Mouse (Mus musculus): ENCODE measurements around the gene Prickle2. TPM values are rescaled to one million over a fixed set of nuclear protein-coding genes. Genes with fewer than 3 reads are reported as not detected.

Prickle2 gene
- polyA plus RNA-seq (2016; fragmentation: Nextera tagmentation; extraction: Ambion mirVana), result 4.9 and 8.4 TPM in 2 replicates

DNA sequence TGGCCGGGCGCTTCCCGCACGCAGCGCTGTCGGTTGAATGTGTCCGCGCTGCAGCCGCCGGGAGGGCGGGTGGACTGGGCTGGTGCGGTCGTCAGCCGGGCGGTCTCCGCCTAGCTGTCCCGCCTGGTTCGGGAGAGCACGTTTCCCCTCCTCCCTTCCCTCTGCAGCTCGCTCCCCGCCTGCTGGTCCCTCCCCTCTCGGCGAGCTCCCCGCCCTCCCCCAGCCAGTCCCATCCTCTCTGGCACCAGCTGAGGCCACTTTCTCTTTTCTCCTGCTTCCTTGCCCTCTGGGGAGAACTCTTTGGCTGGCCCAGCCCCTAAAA is at the start of gene Prickle2:
Gene Prickle2, minus strand, starts transcription at position 11 of the 322 bp plus-strand sequence.
- H3K27me3 ChIP-seq (ENCODE audit: insufficient read depth, poor library complexity, severe bottlenecking), result peaks cover 34% of the 10 kb centered on the region
- H3K4me3 ChIP-seq, result peak within 1 kb of the TSS; percentile 81
- H3K4me1 ChIP-seq (replicated peaks), result peaks cover 26% of the 10 kb centered on the region
- no peaks in the 10 kb centered on the region for H3K9me3 ChIP-seq
- DNase-seq (ENCODE audit: low spot score), result peak; percentile 82
- under 1% methylated on average over 24 of the region's 24 CpGs for WGBS
- H3K27ac ChIP-seq, result peak within 1 kb of the TSS; percentile 89
- no peaks in the 10 kb centered on the region for H3K36me3 ChIP-seq

DNA sequence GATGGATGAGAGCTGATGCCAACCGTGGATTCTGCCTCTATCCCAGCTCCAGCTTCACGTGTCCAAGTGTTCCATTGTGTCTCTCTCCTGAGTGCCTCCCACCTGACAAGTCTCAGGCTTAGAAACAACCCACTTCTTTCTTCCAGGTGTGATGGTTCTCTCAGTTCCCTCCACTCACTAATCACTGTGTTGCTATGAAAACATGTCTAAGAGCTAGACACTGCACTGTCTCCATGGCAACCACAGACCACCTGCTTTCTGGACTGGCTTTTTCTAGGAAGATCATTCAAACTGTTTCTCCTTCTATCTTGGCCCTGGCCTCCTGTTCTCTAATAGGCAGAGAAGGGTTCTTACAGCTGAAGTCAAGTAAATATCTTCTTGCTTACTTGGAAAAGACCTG is 46.8 kb upstream of the Prickle2 start:
- Histone ChIP-seq H3K4me1 (replicated peaks) (0 out of 2 replicates have a peak, but pooled peaks cover 4% of the 10 kb centered on the region), H3K4me3 (no peak overlapping the region), H3K27me3 (ENCODE audit: insufficient read depth, poor library complexity, severe bottlenecking) (no peaks in the 10 kb centered on the region), H3K36me3 (no peaks in the 10 kb centered on the region), H3K9me3 (no peaks in the 10 kb centered on the region), H3K27ac (no peak overlapping the region)
- DNase-seq (ENCODE audit: low spot score), result no peak
- 73% methylated on average over 2 of the region's 2 CpGs for WGBS

DNA sequence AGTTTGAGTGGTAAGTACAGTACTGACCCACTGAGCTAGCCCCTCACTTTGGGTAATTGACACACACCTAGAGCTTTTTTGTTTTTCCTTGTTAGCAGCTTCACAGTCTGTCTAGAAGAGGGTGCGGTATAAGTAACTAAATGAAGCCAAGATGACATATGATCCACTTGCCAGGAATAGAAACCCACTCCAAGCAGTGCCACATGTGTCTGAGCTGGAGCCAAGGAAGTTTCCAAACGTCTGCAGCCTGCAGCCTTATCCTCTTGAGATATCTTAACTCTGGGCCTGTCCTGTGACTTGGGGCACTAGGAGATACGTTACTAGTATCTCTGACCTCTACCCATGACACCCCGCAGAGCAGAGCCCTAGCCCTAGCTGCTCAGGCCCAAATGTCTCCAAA is 43.5 kb upstream of the Prickle2 start:
- Histone ChIP-seq H3K27ac (no peak overlapping the region), H3K9me3 (no peaks in the 10 kb centered on the region), H3K27me3 (ENCODE audit: insufficient read depth, poor library complexity, severe bottlenecking) (no peaks in the 10 kb centered on the region), H3K4me1 (replicated peaks) (0 out of 2 replicates have a peak, but pooled peaks cover 4% of the 10 kb centered on the region), H3K4me3 (no peak overlapping the region), H3K36me3 (no peaks in the 10 kb centered on the region)
- no peak for DNase-seq (ENCODE audit: low spot score)
- 66% methylated on average over 4 of the region's 4 CpGs for WGBS

DNA sequence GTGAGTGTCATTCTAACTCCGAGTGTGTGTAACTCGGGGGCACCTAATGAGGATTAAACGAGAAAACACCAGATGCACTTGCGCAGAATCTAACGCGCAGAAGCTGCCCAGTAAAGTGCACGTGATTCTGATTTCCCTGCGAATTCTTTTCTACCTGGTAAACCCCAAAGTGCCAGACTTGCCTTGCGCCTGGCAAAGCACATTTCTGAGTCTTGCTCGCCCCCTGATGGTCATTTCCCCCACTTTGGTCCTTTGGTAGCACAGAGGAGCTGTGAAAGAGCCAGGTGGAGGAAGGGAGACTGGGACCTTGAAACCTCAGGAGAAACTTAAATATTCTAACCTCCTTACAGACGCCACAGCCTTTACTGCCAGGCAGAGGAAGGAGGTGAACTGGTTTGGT is 37.6 kb upstream of the Prickle2 start:
- Histone ChIP-seq H3K36me3 (no peaks in the 10 kb centered on the region), H3K27me3 (ENCODE audit: insufficient read depth, poor library complexity, severe bottlenecking) (no peaks in the 10 kb centered on the region; the same call in 1 of the 2 replicates), H3K4me1 (replicated peaks) (peaks cover 5% of the 10 kb centered on the region; the same call in 1 of the 2 replicates), H3K4me3 (no peak overlapping the region), H3K9me3 (no peaks in the 10 kb centered on the region), H3K27ac (no peak overlapping the region)
- DNase-seq (ENCODE audit: low spot score), result peak; percentile 68
- WGBS, result 16% methylated on average over 11 of the region's 11 CpGs

DNA sequence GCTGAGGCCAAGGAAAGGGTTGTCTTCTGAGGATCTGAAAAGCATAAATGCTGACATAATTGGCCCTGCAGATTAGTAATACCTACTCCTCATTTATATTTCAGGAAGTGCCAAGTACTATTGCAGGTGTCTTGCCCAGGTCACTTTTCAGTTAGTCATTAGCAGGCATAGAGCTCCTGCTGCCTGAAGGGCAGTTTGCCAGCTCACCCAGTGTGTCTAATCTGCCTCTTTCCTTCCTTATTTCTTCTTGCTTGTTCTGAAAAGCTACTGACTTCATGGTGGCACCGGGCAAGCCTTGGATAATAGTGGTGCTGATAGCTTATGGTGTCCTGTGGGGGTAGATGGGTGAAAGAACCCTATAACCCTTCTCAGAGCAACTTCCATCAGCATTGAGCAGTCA is 31.2 kb upstream of the Prickle2 start:
- Histone ChIP-seq H3K27me3 (ENCODE audit: insufficient read depth, poor library complexity, severe bottlenecking) (no peaks in the 10 kb centered on the region), H3K4me3 (no peak overlapping the region), H3K4me1 (replicated peaks) (peaks cover 4% of the 10 kb centered on the region; the same call in 1 of the 2 replicates), H3K36me3 (no peaks in the 10 kb centered on the region), H3K9me3 (peaks cover 8% of the 10 kb centered on the region), H3K27ac (no peak overlapping the region)
- DNase-seq (ENCODE audit: low spot score), result no peak
- WGBS, result 85% methylated on average over 1 of the region's 1 CpGs

DNA sequence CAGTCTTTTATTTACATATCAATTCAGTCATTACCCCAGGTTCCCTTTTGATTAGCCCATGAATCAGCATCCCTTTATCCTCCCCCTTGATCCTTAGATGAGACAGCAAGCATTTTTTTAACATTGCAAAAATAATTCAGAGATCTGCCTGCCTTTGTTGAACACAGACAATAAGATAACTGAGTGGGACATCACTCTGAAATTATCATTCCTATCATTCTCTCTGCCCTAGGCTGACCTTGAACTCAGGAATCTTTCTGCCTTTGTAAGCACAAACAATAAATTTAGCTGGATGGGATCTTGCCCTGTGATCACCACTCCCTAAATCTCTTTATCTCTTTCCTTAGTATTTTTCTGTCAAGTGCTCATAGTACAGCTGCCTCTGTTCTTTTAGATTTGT is 27.7 kb upstream of the Prickle2 start:
- H3K36me3 ChIP-seq, result no peaks in the 10 kb centered on the region
- H3K27ac ChIP-seq, result no peak overlapping the region
- no peak for DNase-seq (ENCODE audit: low spot score)
- peaks cover 4% of the 10 kb centered on the region for H3K4me1 ChIP-seq (replicated peaks)
- no peak overlapping the region for H3K4me3 ChIP-seq
- H3K9me3 ChIP-seq, result peaks cover 8% of the 10 kb centered on the region
- no peaks in the 10 kb centered on the region for H3K27me3 ChIP-seq (ENCODE audit: insufficient read depth, poor library complexity, severe bottlenecking)

DNA sequence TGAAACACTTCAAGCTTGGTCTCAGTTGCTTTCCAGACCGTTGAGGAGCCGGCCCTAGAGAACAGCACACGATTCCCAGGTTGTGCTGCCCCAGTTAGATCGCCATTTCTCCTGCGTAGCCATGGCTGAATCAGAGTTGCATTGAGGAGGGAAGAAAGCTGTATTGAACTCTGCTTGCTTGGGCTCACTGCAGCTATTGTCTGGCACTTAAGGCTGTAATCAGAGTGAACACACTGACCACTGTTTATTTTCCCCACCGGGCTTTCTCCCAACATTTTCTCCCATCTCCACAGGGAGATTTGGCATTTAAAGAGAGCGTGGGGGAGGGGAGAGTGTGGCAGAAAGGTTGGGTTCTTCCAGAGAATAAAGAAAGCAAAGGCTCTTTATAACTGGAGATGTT is 22.6 kb upstream of the Prickle2 start:
- Histone ChIP-seq H3K36me3 (no peaks in the 10 kb centered on the region), H3K9me3 (no peaks in the 10 kb centered on the region; the same call in 1 of the 2 replicates), H3K4me1 (replicated peaks) (peaks cover 32% of the 10 kb centered on the region), H3K27ac (peak overlapping the region; percentile 79), H3K27me3 (ENCODE audit: insufficient read depth, poor library complexity, severe bottlenecking) (no peaks in the 10 kb centered on the region), H3K4me3 (no peak overlapping the region)
- no peak for DNase-seq (ENCODE audit: low spot score)
- WGBS, result 47% methylated on average over 7 of the region's 7 CpGs

DNA sequence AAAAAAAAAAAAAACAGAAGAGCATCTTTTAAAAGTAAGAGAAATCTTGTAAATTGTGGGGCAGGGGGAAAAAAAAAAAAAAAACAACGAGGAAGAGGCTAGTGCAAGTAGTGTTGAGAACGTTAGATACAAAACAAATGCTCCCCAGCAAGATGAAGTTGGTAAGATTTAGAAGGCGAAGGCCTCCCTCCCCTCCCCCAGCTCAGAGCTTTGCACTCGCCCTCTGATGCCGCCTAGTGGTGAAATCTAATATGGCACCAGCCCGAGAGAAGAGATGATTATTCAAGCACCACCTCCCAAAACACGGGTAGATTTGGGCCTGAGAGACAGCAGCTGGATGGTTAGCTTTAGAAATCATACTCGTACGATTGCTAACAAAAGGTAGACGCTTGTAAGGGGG is 22.1 kb upstream of the Prickle2 start:
- WGBS, result 3% methylated on average over 10 of the region's 10 CpGs
- no peaks in the 10 kb centered on the region for H3K9me3 ChIP-seq
- H3K4me3 ChIP-seq, result no peak overlapping the region
- peaks cover 32% of the 10 kb centered on the region for H3K4me1 ChIP-seq (replicated peaks)
- no peaks in the 10 kb centered on the region for H3K27me3 ChIP-seq (ENCODE audit: insufficient read depth, poor library complexity, severe bottlenecking)
- H3K27ac ChIP-seq, result peak overlapping the region; percentile 79
- no peaks in the 10 kb centered on the region for H3K36me3 ChIP-seq
- peak; percentile 88 for DNase-seq (ENCODE audit: low spot score)

DNA sequence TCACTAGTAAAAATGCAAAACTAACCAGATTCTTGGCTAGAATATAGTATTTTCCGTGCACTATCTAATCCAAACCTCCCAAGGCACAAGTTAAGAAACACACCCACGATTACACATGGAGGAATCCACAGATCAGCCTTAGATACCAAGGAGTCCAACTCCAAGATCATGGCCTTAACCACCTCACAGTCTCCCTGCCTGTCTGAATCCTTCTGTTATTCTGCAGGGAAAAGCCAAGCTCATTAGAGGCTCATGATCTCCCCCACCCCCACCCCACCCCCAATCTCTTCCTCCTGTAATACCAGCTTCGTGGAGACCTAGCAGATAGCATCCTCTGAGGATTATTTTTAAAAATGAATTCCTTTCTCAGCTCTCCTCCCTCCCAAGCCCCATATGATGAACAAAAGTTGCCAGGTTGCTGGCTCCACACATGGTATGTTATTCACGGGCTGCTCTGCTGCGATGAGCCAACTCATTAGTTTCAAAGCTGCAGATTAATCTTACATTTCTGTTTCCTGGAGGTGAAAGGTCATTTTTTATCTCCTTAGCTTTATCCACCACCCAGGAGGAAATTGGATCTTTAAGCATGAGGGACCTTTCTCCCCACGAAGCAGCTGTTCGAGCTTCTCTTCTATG is 21.5 kb upstream of the Prickle2 start:
- H3K27me3 ChIP-seq (ENCODE audit: insufficient read depth, poor library complexity, severe bottlenecking), result no peaks in the 10 kb centered on the region
- H3K27ac ChIP-seq, result peak overlapping the region; percentile 9; the same call in 1 of the 2 replicates
- H3K4me1 ChIP-seq (replicated peaks), result peaks cover 32% of the 10 kb centered on the region
- no peaks in the 10 kb centered on the region for H3K36me3 ChIP-seq
- no peak overlapping the region for H3K4me3 ChIP-seq
- no peaks in the 10 kb centered on the region for H3K9me3 ChIP-seq
- DNase-seq (ENCODE audit: low spot score), result no peak
- 22% methylated on average over 7 of the region's 7 CpGs for WGBS

DNA sequence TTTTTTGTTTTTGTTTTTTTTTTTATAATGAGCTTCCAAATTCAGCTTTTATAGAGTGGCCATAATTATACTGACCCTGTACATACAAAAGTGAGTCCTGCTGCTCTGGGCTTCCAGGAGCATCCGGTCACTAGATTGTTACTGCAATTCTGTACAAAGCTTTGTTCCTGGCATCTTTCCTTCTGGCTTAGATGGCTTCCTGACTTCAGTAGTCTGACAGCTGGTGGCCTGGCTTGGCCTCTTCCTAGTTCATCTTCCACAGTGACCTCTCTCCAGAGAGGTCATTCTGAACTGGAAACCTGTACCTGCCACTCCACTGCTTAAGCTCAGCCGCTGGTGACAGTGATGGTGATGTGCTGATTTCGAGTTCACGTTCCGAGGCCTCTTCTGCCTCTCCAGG is 20.2 kb upstream of the Prickle2 start:
- 74% methylated on average over 5 of the region's 5 CpGs for WGBS
- no peak for DNase-seq (ENCODE audit: low spot score)
- Histone ChIP-seq H3K9me3 (no peaks in the 10 kb centered on the region), H3K4me1 (replicated peaks) (peaks cover 32% of the 10 kb centered on the region), H3K27me3 (ENCODE audit: insufficient read depth, poor library complexity, severe bottlenecking) (no peaks in the 10 kb centered on the region), H3K36me3 (no peaks in the 10 kb centered on the region), H3K27ac (no peak overlapping the region), H3K4me3 (no peak overlapping the region)

DNA sequence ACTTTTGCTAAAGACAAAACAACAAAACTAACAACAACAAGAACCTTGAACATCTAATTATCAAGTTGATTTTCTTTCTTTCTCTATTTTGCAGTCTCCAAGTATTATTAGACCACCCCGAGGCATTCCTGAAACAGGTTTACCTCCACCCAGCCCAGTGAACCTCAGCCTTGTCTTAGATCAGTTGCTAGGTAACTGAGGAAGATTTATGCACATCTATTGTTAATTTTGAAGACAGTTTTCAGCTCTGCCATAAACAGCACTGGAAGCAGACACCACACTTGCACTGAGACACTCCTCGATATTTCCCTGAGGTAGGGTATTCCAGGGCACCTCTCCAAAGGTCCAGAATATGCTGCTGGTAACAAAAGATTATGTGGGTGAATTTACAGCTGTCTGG is 18.4 kb upstream of the Prickle2 start:
- H3K36me3 ChIP-seq, result no peaks in the 10 kb centered on the region
- H3K9me3 ChIP-seq, result no peaks in the 10 kb centered on the region
- H3K27ac ChIP-seq, result no peak overlapping the region
- WGBS, result 66% methylated on average over 2 of the region's 2 CpGs
- DNase-seq (ENCODE audit: low spot score), result no peak
- H3K4me3 ChIP-seq, result no peak overlapping the region
- no peaks in the 10 kb centered on the region for H3K27me3 ChIP-seq (ENCODE audit: insufficient read depth, poor library complexity, severe bottlenecking)
- peaks cover 32% of the 10 kb centered on the region for H3K4me1 ChIP-seq (replicated peaks)

DNA sequence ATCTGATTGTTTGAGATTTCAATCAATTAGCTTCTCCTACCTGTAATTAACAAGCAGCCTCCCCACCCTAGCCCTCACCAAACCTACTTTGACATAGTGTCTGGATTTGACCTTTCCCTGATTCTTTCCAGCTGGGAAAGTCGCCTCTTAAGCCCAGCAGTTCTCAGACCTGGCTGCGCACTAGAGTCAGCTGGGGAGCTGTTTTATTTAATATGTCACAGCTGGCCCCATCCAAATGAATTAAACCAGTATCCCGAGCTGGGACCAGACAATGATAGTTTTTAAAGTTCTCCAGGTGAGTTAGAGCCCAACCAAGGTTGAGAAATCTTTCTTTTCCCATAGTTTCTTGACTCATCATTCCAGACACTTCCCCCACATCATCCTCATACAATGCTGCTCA is 9.9 kb upstream of the Prickle2 start:
- Histone ChIP-seq H3K36me3 (no peaks in the 10 kb centered on the region), H3K4me1 (replicated peaks) (peaks cover 5% of the 10 kb centered on the region; the same call in 1 of the 2 replicates), H3K27me3 (ENCODE audit: insufficient read depth, poor library complexity, severe bottlenecking) (no peaks in the 10 kb centered on the region), H3K9me3 (no peaks in the 10 kb centered on the region), H3K4me3 (no peak overlapping the region), H3K27ac (no peak overlapping the region)
- WGBS, result 57% methylated on average over 3 of the region's 3 CpGs
- DNase-seq (ENCODE audit: low spot score), result no peak

DNA sequence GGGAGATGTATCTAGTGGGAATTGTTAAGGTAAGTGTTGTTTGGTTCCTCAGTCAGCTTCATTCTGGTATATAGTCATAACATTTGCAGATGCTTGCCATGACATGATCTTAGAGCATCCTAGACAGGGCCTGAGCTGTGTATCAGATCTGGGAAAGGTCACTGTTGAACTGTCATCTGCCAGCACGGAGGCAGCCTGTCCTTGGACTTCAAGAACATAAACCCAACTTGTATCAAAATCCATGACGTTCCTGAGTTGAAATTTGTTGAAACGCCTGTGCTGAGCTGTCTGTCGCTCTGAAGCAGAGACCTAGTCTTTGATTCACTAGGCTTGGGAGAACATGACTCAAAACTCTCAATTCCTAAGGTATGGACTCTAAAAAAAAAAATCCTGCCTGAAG is 8.8 kb upstream of the Prickle2 start:
- H3K27ac ChIP-seq, result no peak overlapping the region
- peaks cover 5% of the 10 kb centered on the region; the same call in 1 of the 2 replicates for H3K4me1 ChIP-seq (replicated peaks)
- no peak for DNase-seq (ENCODE audit: low spot score)
- H3K4me3 ChIP-seq, result no peak overlapping the region
- H3K9me3 ChIP-seq, result no peaks in the 10 kb centered on the region
- H3K27me3 ChIP-seq (ENCODE audit: insufficient read depth, poor library complexity, severe bottlenecking), result no peaks in the 10 kb centered on the region
- H3K36me3 ChIP-seq, result no peaks in the 10 kb centered on the region
- WGBS, result 92% methylated on average over 4 of the region's 4 CpGs

DNA sequence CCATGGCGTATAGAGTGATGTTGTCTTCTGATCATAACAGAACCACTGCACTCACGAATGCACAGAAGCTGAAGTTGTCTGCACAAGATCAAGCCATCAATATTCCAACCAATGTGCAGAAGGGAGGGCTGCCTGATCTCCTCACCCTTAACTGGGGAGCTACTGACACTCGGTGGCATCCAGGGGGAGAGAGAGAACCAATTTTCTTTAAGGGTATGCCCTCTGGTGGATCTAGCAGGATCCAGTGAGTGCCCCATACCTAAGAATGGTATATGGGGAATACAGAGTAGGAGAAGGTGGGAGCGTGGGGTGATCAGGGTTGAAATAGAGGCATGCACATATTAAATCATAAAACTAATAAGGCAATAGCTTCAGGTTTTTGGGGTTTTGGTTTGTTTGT is 2.2 kb upstream of the Prickle2 start:
- no peak for DNase-seq (ENCODE audit: low spot score)
- Histone ChIP-seq H3K27ac (no peak overlapping the region), H3K9me3 (no peaks in the 10 kb centered on the region), H3K4me1 (replicated peaks) (peaks cover 26% of the 10 kb centered on the region), H3K4me3 (no peak overlapping the region), H3K36me3 (no peaks in the 10 kb centered on the region), H3K27me3 (ENCODE audit: insufficient read depth, poor library complexity, severe bottlenecking) (peaks cover 23% of the 10 kb centered on the region)
- 71% methylated on average over 4 of the region's 4 CpGs for WGBS
